Mouse (Mus musculus) right cerebral cortex, postnatal 10 days (tissue): ENCODE results near the gene Smim14.

Experiments
- DNase-seq, 2 experiments: peaks; one replicate each; pipeline ENCODE4 v3.0.0; 2021; ENCODE audit warnings: low spot score in 2 of 2

Gene Smim14

DNA sequence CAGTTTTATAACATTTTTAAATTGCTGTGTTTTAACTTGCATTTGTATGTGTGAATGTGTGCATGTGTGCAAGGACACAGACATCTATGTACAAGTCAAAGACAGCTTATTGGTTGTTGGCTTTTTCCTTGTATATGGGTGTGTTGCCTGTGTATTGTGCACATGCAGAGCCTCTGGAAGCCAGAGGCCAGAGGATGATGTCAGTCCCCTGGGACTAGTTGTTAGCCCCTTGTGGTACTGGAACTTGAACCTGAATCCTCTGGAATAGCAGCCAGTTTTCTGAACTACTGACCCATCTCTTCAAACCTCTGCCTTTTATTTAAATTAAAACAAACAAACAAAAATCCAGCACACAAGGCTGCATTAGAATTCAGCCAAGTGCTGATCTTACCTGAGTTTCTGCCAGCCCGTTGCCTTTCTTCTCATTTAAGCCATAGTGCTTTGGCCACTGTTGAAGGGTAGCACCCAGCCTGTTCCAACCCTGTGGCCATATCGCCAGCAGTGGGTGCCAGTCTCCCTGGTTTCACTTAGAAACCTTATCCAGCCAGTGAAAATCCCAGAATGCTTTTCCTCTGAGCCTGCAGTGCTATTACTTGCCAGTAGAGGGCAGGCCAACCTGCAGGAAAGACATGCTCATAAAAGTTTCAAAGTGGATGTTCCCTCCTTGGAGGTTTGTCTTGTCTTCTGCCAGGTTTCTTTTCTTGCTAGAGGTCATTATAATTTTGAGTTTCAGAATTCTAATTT lies 135.6 kb downstream of the Smim14 start:
- peak; percentile 85 to 88 for DNase-seq
